Mouse (Mus musculus) testis, postnatal 14 days (tissue): ENCODE measurements around the gene Usp36.
"Not testable (repeated sequence)": the region's sequence is repeated elsewhere in the genome, so short reads cannot be mapped to it uniquely, and the experiment has no call there.

ENCODE experiments used
- DNase-seq: peaks from one replicate; pipeline ENCODE4 v3.0.0; 2021; ENCODE audit warnings: low spot score

The Usp36 gene

GRCm38 (mm10) chr11:118289999-118290889 is at the start of gene Usp36:
Usp36 (minus strand) TSS chr11:118290244.
- DNase-seq: peak; percentile 100

GRCm38 (mm10) chr11:118337491-118338168 is 47.6 kb upstream of the Usp36 start:
- DNase-seq: no peak

- DNase-seq: no peak
Measured at GRCm38 (mm10) chr11:118333431-118333830, 43.4 kb upstream of the Usp36 start.

GRCm38 (mm10) chr11:118332376-118332775 is 42.3 kb upstream of the Usp36 start:
- peak; percentile 69 for DNase-seq

GRCm38 (mm10) chr11:118330777-118331176 is 40.7 kb upstream of the Usp36 start:
- no peak for DNase-seq

GRCm38 (mm10) chr11:118330361-118330760 is 40.3 kb upstream of the Usp36 start:
- DNase-seq: no peak

GRCm38 (mm10) chr11:118328947-118329346 is 38.9 kb upstream of the Usp36 start:
- no peak for DNase-seq

GRCm38 (mm10) chr11:118328511-118328910 is 38.5 kb upstream of the Usp36 start:
- no peak for DNase-seq

GRCm38 (mm10) chr11:118326991-118327971 is 37.2 kb upstream of the Usp36 start:
- peak; percentile 85 for DNase-seq

- DNase-seq: no peak
Measured at GRCm38 (mm10) chr11:118326491-118326890, 36.4 kb upstream of the Usp36 start.

- DNase-seq: no peak
Measured at GRCm38 (mm10) chr11:118324541-118324940, 34.5 kb upstream of the Usp36 start.

- DNase-seq: no peak
Measured at GRCm38 (mm10) chr11:118323974-118324373, 33.9 kb upstream of the Usp36 start.

- no peak for DNase-seq
Measured at GRCm38 (mm10) chr11:118322647-118323046, 32.6 kb upstream of the Usp36 start.

- DNase-seq: no peak
Measured at GRCm38 (mm10) chr11:118321971-118322370, 31.9 kb upstream of the Usp36 start.

- no peak for DNase-seq
Measured at GRCm38 (mm10) chr11:118321500-118321899, 31.5 kb upstream of the Usp36 start.

- no peak for DNase-seq
Measured at GRCm38 (mm10) chr11:118318678-118319077, 28.6 kb upstream of the Usp36 start.

GRCm38 (mm10) chr11:118317129-118317528 is 27.1 kb upstream of the Usp36 start:
- no peak for DNase-seq

- DNase-seq: no peak
Measured at GRCm38 (mm10) chr11:118316231-118316806, 26.3 kb upstream of the Usp36 start.

GRCm38 (mm10) chr11:118312132-118312723 is 22.2 kb upstream of the Usp36 start:
- DNase-seq: no peak

GRCm38 (mm10) chr11:118307962-118308361 is 17.9 kb upstream of the Usp36 start:
- not testable (repeated sequence) for DNase-seq

- not testable (repeated sequence) for DNase-seq
Measured at GRCm38 (mm10) chr11:118303959-118304358, 13.9 kb upstream of the Usp36 start.
